Mouse (Mus musculus): ENCODE data around the gene Gdf3. TPM values are rescaled to one million over a fixed set of nuclear protein-coding genes. Genes with fewer than 3 reads are reported as not detected.

The Gdf3 gene
- polyA plus RNA-seq, 1 experiment from 2014 or later: 0.18 TPM

GRCm38 (mm10) chr6:122609377-122609728 lies 534 bp downstream of the Gdf3 start:
- no peak for ATAC-seq (ENCODE audit: insufficient read depth, low FRiP score)
- 50% methylated on average over 9 of the region's 9 CpGs for WGBS
- no peak overlapping the region for H3K9ac ChIP-seq (ENCODE audit: low read length)
- no peaks in the 10 kb centered on the region for H3K4me1 ChIP-seq (ENCODE audit: control insufficient read depth, insufficient read depth, low read length)
- no peaks in the 10 kb centered on the region for H3K36me3 ChIP-seq (ENCODE audit: control insufficient read depth, insufficient read depth, low read length)
- H3K9me3 ChIP-seq (replicated peaks; ENCODE audit: control insufficient read depth, low read length): no peaks in the 10 kb centered on the region
- no peak overlapping the region for H3K4me3 ChIP-seq (replicated peaks; ENCODE audit: low read length)
- no peak overlapping the region for H3K4me2 ChIP-seq (ENCODE audit: low read depth, low read length)
- H3K27me3 ChIP-seq (ENCODE audit: control insufficient read depth, insufficient read depth, low read length): no peaks in the 10 kb centered on the region
- H3K27ac ChIP-seq (ENCODE audit: low read length): no peak overlapping the region

GRCm38 (mm10) chr6:122608434-122609376 lies 1.2 kb downstream of the Gdf3 start:
- Histone ChIP-seq H3K9me3 (replicated peaks; ENCODE audit: control insufficient read depth, low read length) (no peaks in the 10 kb centered on the region), H3K36me3 (ENCODE audit: control insufficient read depth, insufficient read depth, low read length) (no peaks in the 10 kb centered on the region), H3K9ac (ENCODE audit: low read length) (no peak overlapping the region), H3K27ac (ENCODE audit: low read length) (no peak overlapping the region), H3K4me3 (replicated peaks; ENCODE audit: low read length) (no peak overlapping the region), H3K4me2 (ENCODE audit: low read depth, low read length) (no peak overlapping the region), H3K27me3 (ENCODE audit: control insufficient read depth, insufficient read depth, low read length) (no peaks in the 10 kb centered on the region), H3K4me1 (ENCODE audit: control insufficient read depth, insufficient read depth, low read length) (no peaks in the 10 kb centered on the region)
- ATAC-seq (ENCODE audit: insufficient read depth, low FRiP score): no peak
- WGBS: 80% methylated on average over 10 of the region's 10 CpGs

DNA sequence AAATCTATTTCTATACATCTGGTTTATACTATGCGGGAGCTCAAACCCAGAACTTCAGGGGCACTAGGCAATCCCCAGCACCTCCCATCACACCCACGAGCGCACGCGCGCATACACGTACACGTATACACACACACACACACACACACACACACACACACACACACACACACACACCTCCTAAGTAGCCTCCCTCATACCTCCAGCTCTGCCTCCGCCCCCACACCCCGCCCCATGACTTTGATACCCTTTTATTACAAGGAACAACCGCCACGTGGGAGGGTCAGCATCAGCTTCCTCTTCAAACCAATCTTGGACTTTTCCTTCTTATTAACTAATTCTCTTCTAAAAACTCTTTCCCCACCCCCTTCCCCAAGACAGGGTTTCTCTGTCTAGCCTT lies 2.2 kb downstream of the Gdf3 start:
- ATAC-seq (ENCODE audit: insufficient read depth, low FRiP score): no peak
- H3K9ac ChIP-seq (ENCODE audit: low read length): no peak overlapping the region
- H3K27ac ChIP-seq (ENCODE audit: low read length): no peak overlapping the region
- H3K4me3 ChIP-seq (replicated peaks; ENCODE audit: low read length): no peak overlapping the region
- H3K4me1 ChIP-seq (ENCODE audit: control insufficient read depth, insufficient read depth, low read length): no peaks in the 10 kb centered on the region
- H3K36me3 ChIP-seq (ENCODE audit: control insufficient read depth, insufficient read depth, low read length): no peaks in the 10 kb centered on the region
- no peaks in the 10 kb centered on the region for H3K9me3 ChIP-seq (replicated peaks; ENCODE audit: control insufficient read depth, low read length)
- 86% methylated on average over 12 of the region's 12 CpGs for WGBS
- H3K27me3 ChIP-seq (ENCODE audit: control insufficient read depth, insufficient read depth, low read length): no peaks in the 10 kb centered on the region
- H3K4me2 ChIP-seq (ENCODE audit: low read depth, low read length): no peak overlapping the region

DNA sequence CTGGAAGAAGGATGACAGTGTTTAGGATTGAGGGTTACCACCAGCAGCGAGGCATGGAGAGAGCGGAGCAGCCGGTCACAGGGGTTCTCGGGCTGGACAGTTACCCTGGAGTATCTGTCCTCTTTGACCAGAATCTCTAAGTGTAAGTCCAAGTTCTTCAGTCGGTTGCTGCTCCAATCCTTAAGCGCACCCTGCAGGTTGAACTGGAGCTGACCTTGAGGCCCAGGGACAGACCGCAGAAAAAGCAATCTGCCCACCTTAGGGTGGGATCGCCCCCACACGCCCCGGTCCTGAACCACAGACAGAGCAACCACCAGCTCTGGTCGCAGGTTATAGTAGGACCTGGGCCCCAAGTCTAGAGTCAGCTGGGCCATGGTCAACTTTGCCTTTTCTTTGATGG lies 3.2 kb downstream of the Gdf3 start:
- Histone ChIP-seq H3K4me3 (replicated peaks; ENCODE audit: low read length) (no peak overlapping the region), H3K4me2 (ENCODE audit: low read depth, low read length) (no peak overlapping the region), H3K36me3 (ENCODE audit: control insufficient read depth, insufficient read depth, low read length) (no peaks in the 10 kb centered on the region), H3K4me1 (ENCODE audit: control insufficient read depth, insufficient read depth, low read length) (no peaks in the 10 kb centered on the region), H3K27ac (ENCODE audit: low read length) (no peak overlapping the region), H3K9me3 (replicated peaks; ENCODE audit: control insufficient read depth, low read length) (no peaks in the 10 kb centered on the region), H3K27me3 (ENCODE audit: control insufficient read depth, insufficient read depth, low read length) (no peaks in the 10 kb centered on the region), H3K9ac (ENCODE audit: low read length) (no peak overlapping the region)
- WGBS: 92% methylated on average over 11 of the region's 11 CpGs
- ATAC-seq (ENCODE audit: insufficient read depth, low FRiP score): no peak

DNA sequence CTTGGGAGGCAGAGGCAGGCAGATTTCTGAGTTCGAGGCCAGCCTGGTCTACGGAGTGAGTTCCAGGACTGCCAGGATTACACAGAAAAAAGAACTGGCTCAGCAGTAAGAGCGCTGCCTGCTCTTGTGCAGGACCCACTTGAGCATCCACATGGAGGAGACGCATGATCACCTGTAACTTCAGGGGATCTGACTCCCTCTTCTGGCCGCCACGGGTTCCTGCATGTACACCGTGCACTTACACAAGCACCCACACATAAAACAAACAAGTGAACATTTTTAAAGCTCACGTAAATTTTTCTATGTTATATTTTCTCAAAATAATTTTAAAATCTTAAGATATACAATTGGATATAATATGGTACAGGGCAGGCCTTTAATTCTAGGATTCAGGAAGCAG lies 4.4 kb downstream of the Gdf3 start:
- H3K27ac ChIP-seq (ENCODE audit: low read length): no peak overlapping the region
- no peaks in the 10 kb centered on the region for H3K27me3 ChIP-seq (ENCODE audit: control insufficient read depth, insufficient read depth, low read length)
- no peaks in the 10 kb centered on the region for H3K9me3 ChIP-seq (replicated peaks; ENCODE audit: control insufficient read depth, low read length)
- H3K36me3 ChIP-seq (ENCODE audit: control insufficient read depth, insufficient read depth, low read length): no peaks in the 10 kb centered on the region
- 90% methylated on average over 8 of the region's 8 CpGs for WGBS
- H3K9ac ChIP-seq (ENCODE audit: low read length): no peak overlapping the region
- ATAC-seq (ENCODE audit: insufficient read depth, low FRiP score): no peak
- no peaks in the 10 kb centered on the region for H3K4me1 ChIP-seq (ENCODE audit: control insufficient read depth, insufficient read depth, low read length)
- no peak overlapping the region for H3K4me3 ChIP-seq (replicated peaks; ENCODE audit: low read length)
- no peak overlapping the region for H3K4me2 ChIP-seq (ENCODE audit: low read depth, low read length)

DNA sequence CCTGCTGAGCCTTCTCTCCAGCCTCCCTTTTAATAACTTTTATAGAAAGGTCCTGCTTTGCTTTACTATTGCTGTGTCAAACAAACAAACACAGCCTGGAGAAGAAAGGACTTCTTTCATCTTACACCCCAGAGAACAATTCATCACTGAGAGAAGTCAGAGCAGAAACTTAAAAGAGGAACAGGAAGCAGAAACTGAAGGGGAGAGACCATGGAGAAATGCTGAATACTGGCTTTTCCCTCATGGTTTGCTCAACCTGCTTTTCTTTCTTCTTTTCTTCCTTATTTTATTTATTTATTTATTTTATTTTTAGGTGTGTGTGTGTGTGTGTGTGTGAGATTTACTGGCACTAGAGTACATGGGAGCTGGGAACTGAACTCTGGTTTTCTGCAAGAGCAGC lies 5.6 kb downstream of the Gdf3 start:
- Histone ChIP-seq H3K9me3 (replicated peaks; ENCODE audit: control insufficient read depth, low read length) (no peaks in the 10 kb centered on the region), H3K9ac (ENCODE audit: low read length) (no peak overlapping the region), H3K27ac (ENCODE audit: low read length) (no peak overlapping the region), H3K4me1 (ENCODE audit: control insufficient read depth, insufficient read depth, low read length) (no peaks in the 10 kb centered on the region), H3K4me3 (replicated peaks; ENCODE audit: low read length) (no peak overlapping the region), H3K4me2 (ENCODE audit: low read depth, low read length) (no peak overlapping the region), H3K27me3 (ENCODE audit: control insufficient read depth, insufficient read depth, low read length) (no peaks in the 10 kb centered on the region), H3K36me3 (ENCODE audit: control insufficient read depth, insufficient read depth, low read length) (no peaks in the 10 kb centered on the region)
- no peak for ATAC-seq (ENCODE audit: insufficient read depth, low FRiP score)

- no peaks in the 10 kb centered on the region for H3K27me3 ChIP-seq (ENCODE audit: control insufficient read depth, insufficient read depth, low read length)
- ATAC-seq (ENCODE audit: insufficient read depth, low FRiP score): no peak
- H3K4me2 ChIP-seq (ENCODE audit: low read depth, low read length): peak overlapping the region; percentile 55
- H3K4me3 ChIP-seq (replicated peaks; ENCODE audit: low read length): peak overlapping the region; percentile 62
- H3K9ac ChIP-seq (ENCODE audit: low read length): no peak overlapping the region
- H3K27ac ChIP-seq (ENCODE audit: low read length): peak overlapping the region; percentile 83; the same call in 1 of the 2 replicates
- 28% methylated on average over 1 of the region's 1 CpGs for WGBS
- H3K4me1 ChIP-seq (ENCODE audit: control insufficient read depth, insufficient read depth, low read length): 0 out of 2 replicates have a peak, but pooled peaks cover under 1% of the 10 kb centered on the region
- H3K9me3 ChIP-seq (replicated peaks; ENCODE audit: control insufficient read depth, low read length): no peaks in the 10 kb centered on the region
- no peaks in the 10 kb centered on the region for H3K36me3 ChIP-seq (ENCODE audit: control insufficient read depth, insufficient read depth, low read length)
These were observed 6.9 kb downstream of the Gdf3 start for GRCm38 (mm10) chr6:122602992-122603322.

DNA sequence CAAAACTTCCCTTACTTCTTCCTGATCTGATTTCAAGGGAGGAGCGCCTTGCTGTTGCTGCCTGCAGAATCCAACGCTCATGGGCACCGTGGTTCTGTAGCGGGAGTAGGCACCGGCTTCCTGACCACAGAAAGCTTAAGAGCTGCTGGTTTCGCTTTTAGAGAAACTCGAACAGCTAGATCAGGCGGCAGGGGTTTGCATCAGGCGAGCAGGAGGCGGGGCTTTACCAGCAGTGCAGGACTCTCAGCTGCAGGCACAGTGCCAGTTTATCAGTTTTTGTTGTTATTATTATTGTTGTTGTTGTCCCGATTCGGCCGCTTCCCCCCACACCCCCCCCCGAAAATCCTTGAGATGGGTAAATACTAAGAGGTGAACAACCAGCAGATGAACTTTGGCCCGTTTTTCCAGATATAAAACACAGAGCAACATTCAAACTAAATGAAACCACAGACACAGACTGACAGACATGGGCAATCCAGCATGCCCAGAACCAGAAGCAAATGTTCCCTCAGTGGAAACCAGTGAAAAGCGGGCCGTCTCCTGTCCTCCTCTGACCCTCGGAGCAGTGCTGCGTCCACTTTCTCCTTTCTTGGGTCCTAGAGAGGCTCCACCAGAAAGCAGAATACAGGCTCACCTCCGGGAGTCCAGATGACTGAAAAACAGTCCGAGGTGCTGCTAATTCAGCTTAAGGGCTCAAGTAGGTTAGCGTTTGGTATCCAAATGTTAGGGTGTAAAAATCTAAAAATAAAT lies 7.5 kb downstream of the Gdf3 start, which contains the start of gene Apobec1:
Gene Apobec1 (minus strand): TSS at position 203 of the 750 bp plus-strand sequence.
- peak within 1 kb of the TSS; percentile 62 for H3K4me3 ChIP-seq (replicated peaks; ENCODE audit: low read length)
- H3K4me2 ChIP-seq (ENCODE audit: low read depth, low read length): peak within 1 kb of the TSS; percentile 55
- no peaks in the 10 kb centered on the region for H3K27me3 ChIP-seq (ENCODE audit: control insufficient read depth, insufficient read depth, low read length)
- peak within 1 kb of the TSS; percentile 79 for H3K9ac ChIP-seq (ENCODE audit: low read length)
- H3K27ac ChIP-seq (ENCODE audit: low read length): peak within 1 kb of the TSS; percentile 83
- 5% methylated on average over 22 of the region's 22 CpGs for WGBS
- H3K4me1 ChIP-seq (ENCODE audit: control insufficient read depth, insufficient read depth, low read length): 0 out of 2 replicates have a peak, but pooled peaks cover 2% of the 10 kb centered on the region
- H3K9me3 ChIP-seq (replicated peaks; ENCODE audit: control insufficient read depth, low read length): no peaks in the 10 kb centered on the region
- H3K36me3 ChIP-seq (ENCODE audit: control insufficient read depth, insufficient read depth, low read length): no peaks in the 10 kb centered on the region
- ATAC-seq (ENCODE audit: insufficient read depth, low FRiP score): peak; percentile 87

GRCm38 (mm10) chr6:122601615-122602014 lies 8.3 kb downstream of the Gdf3 start:
- H3K4me3 ChIP-seq (replicated peaks; ENCODE audit: low read length): peak overlapping the region; percentile 62
- no peak for ATAC-seq (ENCODE audit: insufficient read depth, low FRiP score)
- H3K4me2 ChIP-seq (ENCODE audit: low read depth, low read length): peak overlapping the region; percentile 55
- 0 out of 2 replicates have a peak, but pooled peaks cover 2% of the 10 kb centered on the region for H3K4me1 ChIP-seq (ENCODE audit: control insufficient read depth, insufficient read depth, low read length)
- no peaks in the 10 kb centered on the region for H3K9me3 ChIP-seq (replicated peaks; ENCODE audit: control insufficient read depth, low read length)
- no peaks in the 10 kb centered on the region for H3K36me3 ChIP-seq (ENCODE audit: control insufficient read depth, insufficient read depth, low read length)
- no peaks in the 10 kb centered on the region for H3K27me3 ChIP-seq (ENCODE audit: control insufficient read depth, insufficient read depth, low read length)
- H3K9ac ChIP-seq (ENCODE audit: low read length): peak overlapping the region; percentile 79
- peak overlapping the region; percentile 83; the same call in 1 of the 2 replicates for H3K27ac ChIP-seq (ENCODE audit: low read length)
- WGBS: 83% methylated on average over 3 of the region's 3 CpGs
